In the genomic region with DNA sequence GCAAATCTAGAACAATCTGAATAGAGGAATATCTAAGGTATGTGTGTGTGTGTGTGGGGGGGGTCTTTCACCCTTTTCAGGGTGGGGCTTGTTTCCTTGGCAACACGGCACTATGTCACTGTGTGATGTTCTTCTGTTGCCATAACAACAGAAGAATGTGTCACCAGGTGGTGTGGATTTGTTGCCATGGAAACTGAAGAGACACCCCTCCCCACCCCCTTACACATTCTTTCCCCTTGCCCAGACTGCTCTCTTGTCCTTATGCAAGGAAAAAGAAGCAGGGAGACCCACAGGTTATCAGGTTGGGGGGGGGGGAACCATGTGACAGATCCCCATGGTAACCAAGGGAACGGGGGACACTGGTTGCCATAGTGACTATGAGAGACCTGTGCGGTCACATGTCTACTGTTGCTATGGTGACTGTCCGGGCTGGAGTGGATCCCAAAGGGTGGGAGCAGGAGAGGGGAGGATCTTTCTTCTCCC, we compare ENCODE assay signal across 10 mouse cellular contexts. TPM values are rescaled to one million over a fixed set of nuclear protein-coding genes. Genes with fewer than 3 reads are reported as not detected.
A peak's percentile ranks its signal among the peaks of the same experiment; 100 is the strongest.
DNase-seq lines count a peak whose midpoint lies in the region; ATAC-seq lines count a peak whose summit lies in the region.
"Had no signal": no experiment of that assay in that cellular context is flagged by ENCODE, and none has a peak within 500 bp of the region (broad histone marks: within the 10 kb centered on the region; RNA-seq: fewer than 3 reads in every experiment).

No protein-coding gene starts in this region.

- H3K27ac ChIP-seq in hindbrain, embryonic 15.5 days (replicated peaks), result peak overlapping the region; percentile 83
- peak overlapping the region; percentile 98 for H3K27ac ChIP-seq in limb, embryonic 12.5 days

- peak; percentile 90 for ATAC-seq in hindbrain, embryonic 15.5 days (ENCODE audit: low FRiP score, low read depth)
- ATAC-seq in limb, embryonic 12.5 days (ENCODE audit: insufficient number of reproducible peaks, insufficient read depth, low FRiP score, low TSS enrichment, low read depth), result 0 out of 2 replicates have a peak, but pooled peaks have one; percentile 2

- WGBS in hindbrain, embryonic 15.5 days, result 8% methylated on average over 4 of the region's 4 CpGs
- WGBS in limb, embryonic 12.5 days, result 28% methylated on average over 4 of the region's 4 CpGs

- H3K27me3 ChIP-seq in hindbrain, embryonic 15.5 days, result no peaks in the 10 kb centered on the region
- H3K27me3 ChIP-seq in limb, embryonic 12.5 days, result no peaks in the 10 kb centered on the region; the same call in 1 of the 2 replicates

- no peak overlapping the region for H3K9ac ChIP-seq in hindbrain, embryonic 15.5 days
- 0 out of 2 replicates have a peak overlapping the region, but pooled peaks have one; percentile 37 for H3K9ac ChIP-seq in limb, embryonic 12.5 days (replicated peaks)
- H3K9ac ChIP-seq: heart, embryonic 15.5 days had no signal

- peak; percentile 70 for DNase-seq in ES-CJ7 (ENCODE audit: low read depth, low spot score)
- DNase-seq in embryo, embryonic 11.5 days (ENCODE audit: low read depth, low spot score), result peak; percentile 63
- peak; percentile 77 for DNase-seq in right cerebral cortex, postnatal 25 days
- DNase-seq in kidney, adult 8-10 months, result no peak
- DNase-seq in thymus, adult 18-20 months, result no peak
- DNase-seq in urinary bladder, adult 18-20 months (ENCODE audit: low spot score in 2 of 2), result no peak

- H3K36me3 ChIP-seq in hindbrain, embryonic 15.5 days, result no peaks in the 10 kb centered on the region
- peaks cover 38% of the 10 kb centered on the region for H3K36me3 ChIP-seq in limb, embryonic 12.5 days
- H3K36me3 ChIP-seq: G1E; heart, embryonic 15.5 days had no signal

- peak overlapping the region; percentile 94 for H3K4me2 ChIP-seq in hindbrain, embryonic 15.5 days
- H3K4me2 ChIP-seq in limb, embryonic 12.5 days, result peak overlapping the region; percentile 83
- H3K4me2 ChIP-seq: heart, embryonic 15.5 days had no signal

- peaks cover 77% of the 10 kb centered on the region for H3K4me1 ChIP-seq in hindbrain, embryonic 15.5 days (replicated peaks)
- peaks cover 71% of the 10 kb centered on the region for H3K4me1 ChIP-seq in limb, embryonic 12.5 days (replicated peaks)

- H3K9me3 ChIP-seq in hindbrain, embryonic 15.5 days, result no peaks in the 10 kb centered on the region
- H3K9me3 ChIP-seq in limb, embryonic 12.5 days, result no peaks in the 10 kb centered on the region
- H3K9me3 ChIP-seq: G1E; heart, embryonic 15.5 days had no signal

- 0 out of 2 replicates have a peak overlapping the region, but pooled peaks have one; percentile 3 for H3K4me3 ChIP-seq in hindbrain, embryonic 15.5 days
- peak overlapping the region; percentile 97 for H3K4me3 ChIP-seq in limb, embryonic 12.5 days (replicated peaks)
- H3K4me3 ChIP-seq: heart, embryonic 15.5 days had no signal

RNA-seq across cellular contexts. Expression of a gene that starts 5.4 kb away (rescaled TPM):
- polyA plus RNA-seq in hindbrain, embryonic 15.5 days (2015; fragmentation: Nextera tagmentation; extraction: Ambion mirVana), result 15.0 and 18.8 TPM in 2 replicates
- polyA plus RNA-seq in limb, embryonic 12.5 days (2016; fragmentation: Nextera tagmentation; extraction: Ambion mirVana), result 25.5 and 26.9 TPM in 2 replicates
- polyA plus RNA-seq: G1E had no signal

RNA-seq across cellular contexts. Expression of a gene that starts 17.4 kb away (rescaled TPM):
- 0.29 and 0.84 TPM in 2 replicates for polyA plus RNA-seq in hindbrain, embryonic 15.5 days (2015; fragmentation: Nextera tagmentation; extraction: Ambion mirVana)
- 0.20 and 0.40 TPM in 2 replicates for polyA plus RNA-seq in limb, embryonic 12.5 days (2016; fragmentation: Nextera tagmentation; extraction: Ambion mirVana)
- polyA plus RNA-seq: G1E had no signal

RNA-seq across cellular contexts. Expression of a gene that starts 31.2 kb away (rescaled TPM):
- 1.0 and 2.5 TPM in 2 replicates for polyA plus RNA-seq in hindbrain, embryonic 15.5 days (2015; fragmentation: Nextera tagmentation; extraction: Ambion mirVana)
- 2.8 and 4.1 TPM in 2 replicates for polyA plus RNA-seq in limb, embryonic 12.5 days (2016; fragmentation: Nextera tagmentation; extraction: Ambion mirVana)
- polyA plus RNA-seq: G1E had no signal

RNA-seq across cellular contexts. Expression of a gene that starts 52.9 kb away (rescaled TPM):
- polyA plus RNA-seq in hindbrain, embryonic 15.5 days (2015; fragmentation: Nextera tagmentation; extraction: Ambion mirVana), result 3.8 and 4.8 TPM in 2 replicates
- 5.1 and 7.0 TPM in 2 replicates for polyA plus RNA-seq in limb, embryonic 12.5 days (2016; fragmentation: Nextera tagmentation; extraction: Ambion mirVana)
- polyA plus RNA-seq: G1E had no signal

Comparison
In these comparisons a context has a peak if more than half of its experiments do, and no peak if none do; other contexts are left out.
1. DNase-seq: peak in ES-CJ7 (single experiment), embryo, embryonic 11.5 days (single experiment) and right cerebral cortex, postnatal 25 days (single experiment); none in kidney, adult 8-10 months (0 of 2), thymus, adult 18-20 months (0 of 2) and urinary bladder, adult 18-20 months (0 of 2).